Mouse (Mus musculus) ES-Bruce4 (cell line): ENCODE results near the gene Fat3.

Experiments
- CTCF ChIP-seq: IDR thresholded peaks from one replicate; pipeline ENCODE4 v1.8.1; 2011; ENCODE audit warnings: low read depth, low read length
- POLR2A ChIP-seq: IDR thresholded peaks from one replicate; pipeline ENCODE4 v1.8.1; 2011; ENCODE audit warnings: low read length; ENCODE audit not compliant: insufficient read depth

GRCm38 (mm10) chr9:16221885-16222284 is 279.2 kb downstream of the Fat3 start:
- TF ChIP-seq CTCF (no peak), POLR2A (no peak)
